In genomic region chr2:65667590-65668436, GRCm38 (mm10) we compare ENCODE assay signal across 8 mouse cellular contexts. TPM values are rescaled to one million over a fixed set of nuclear protein-coding genes. Genes with fewer than 3 reads are reported as not detected.
DNase-seq lines count a peak whose midpoint lies in the region; ATAC-seq and TF ChIP-seq lines count a peak whose summit lies in the region.

No protein-coding gene starts in this region.

- no peak overlapping the region for H3K27ac ChIP-seq in gastrocnemius, adult 2 months
- H3K27ac ChIP-seq in forebrain, embryonic 14.5 days (ENCODE audit: low read depth, low read length) = no peak overlapping the region
- H3K27ac ChIP-seq in liver, embryonic 14.5 days = no peak overlapping the region

- no peak for DNase-seq in gastrocnemius, adult 2 months
- no peak for DNase-seq in gastrocnemius, postnatal 4 days (ENCODE audit: low spot score in 2 of 2)
- DNase-seq in forebrain, embryonic 14.5 days (ENCODE audit: low spot score) = no peak
- DNase-seq in liver, embryonic 14.5 days (ENCODE audit: low read depth in 3 of 3, low spot score in 3 of 3) = no peak
- DNase-seq in spleen, postnatal 14 days (ENCODE audit: low spot score in 2 of 2) = no peak
- no peak for DNase-seq in natural killer cell, adult 2 months (ENCODE audit: low spot score in 2 of 2)
- DNase-seq in thymus, postnatal 25 days = no peak

- H3K9ac ChIP-seq in forebrain, embryonic 14.5 days (ENCODE audit: low read length) = peak overlapping the region; percentile 35; the same call in 1 of the 2 replicates
- no peak overlapping the region for H3K9ac ChIP-seq in liver, embryonic 14.5 days (replicated peaks)

- H3K27me3 ChIP-seq in C2C12 (ENCODE audit: control insufficient read depth, insufficient read depth, insufficient read length) = peaks cover 5% of the 10 kb centered on the region
- no peaks in the 10 kb centered on the region for H3K27me3 ChIP-seq in forebrain, embryonic 14.5 days (replicated peaks; ENCODE audit: control insufficient read depth, insufficient read depth, low read length)
- H3K27me3 ChIP-seq in liver, embryonic 14.5 days (ENCODE audit: control insufficient read depth, insufficient read depth, low read length) = no peaks in the 10 kb centered on the region

- no peaks in the 10 kb centered on the region for H3K9me3 ChIP-seq in forebrain, embryonic 14.5 days (replicated peaks; ENCODE audit: control insufficient read depth, low read length)
- no peaks in the 10 kb centered on the region for H3K9me3 ChIP-seq in liver, embryonic 14.5 days (ENCODE audit: control insufficient read depth, low read length)

- peak overlapping the region; percentile 46 for H3K4me2 ChIP-seq in forebrain, embryonic 14.5 days (ENCODE audit: low read length)
- H3K4me2 ChIP-seq in liver, embryonic 14.5 days (ENCODE audit: low read depth) = peak overlapping the region; percentile 47; the same call in 1 of the 2 replicates

- no peaks in the 10 kb centered on the region for H3K79me3 ChIP-seq in C2C12 (ENCODE audit: low read depth)

- TF ChIP-seq EP300 in liver, embryonic 14.5 days (IDR thresholded peaks at IDR 0.05; ENCODE audit: low read depth) = no peak

- H3K4me3 ChIP-seq in gastrocnemius, adult 2 months = peak overlapping the region; percentile 69
- no peak overlapping the region for H3K4me3 ChIP-seq in C2C12 (ENCODE audit: insufficient read depth, poor library complexity, severe bottlenecking)
- peak overlapping the region; percentile 32 for H3K4me3 ChIP-seq in forebrain, embryonic 14.5 days (ENCODE audit: low read depth, low read length)
- H3K4me3 ChIP-seq in liver, embryonic 14.5 days (ENCODE audit: insufficient read depth in 1 of 2, low read depth in 2 of 2, low read length in 2 of 2) = peak overlapping the region in 1 of 2 experiments; percentile 4; a peak in 1 of 4 replicates

- H3ac ChIP-seq in C2C12 (ENCODE audit: control insufficient read depth, insufficient read length, low read depth) = peak overlapping the region; percentile 18

- H3K36me3 ChIP-seq in C2C12 (ENCODE audit: control insufficient read depth, insufficient read depth) = no peaks in the 10 kb centered on the region
- H3K36me3 ChIP-seq in forebrain, embryonic 14.5 days (ENCODE audit: control insufficient read depth, insufficient read depth, low read length) = no peaks in the 10 kb centered on the region
- H3K36me3 ChIP-seq in liver, embryonic 14.5 days (replicated peaks; ENCODE audit: control insufficient read depth, insufficient read depth, low read depth) = no peaks in the 10 kb centered on the region

- intact Hi-C loops in gastrocnemius, adult 2 months (cut with DNase I) = loop anchor here (10.0 kb wide), 1 partner anchor 273 kb away; no protein-coding TSS in a partner anchor

- peak; percentile 61 for ATAC-seq in forebrain, embryonic 14.5 days
- no peak for ATAC-seq in liver, embryonic 14.5 days (ENCODE audit: insufficient read depth)

- peaks cover 4% of the 10 kb centered on the region; the same call in 1 of the 2 replicates for H3K4me1 ChIP-seq in forebrain, embryonic 14.5 days (ENCODE audit: control insufficient read depth, insufficient read depth, low read length)
- H3K4me1 ChIP-seq in liver, embryonic 14.5 days (replicated peaks; ENCODE audit: control insufficient read depth in 2 of 2, insufficient read depth in 2 of 2, low read length in 1 of 2) = no peaks in the 10 kb centered on the region

- WGBS in forebrain, embryonic 14.5 days = 49% methylated on average over 18 of the region's 18 CpGs
- WGBS in liver, embryonic 14.5 days (ENCODE audit: insufficient replicate concordance) = 44% methylated on average over 18 of the region's 18 CpGs

- no peaks in the 10 kb centered on the region for H3K79me2 ChIP-seq in C2C12 (ENCODE audit: control insufficient read depth, insufficient read depth)

- no peak for TF ChIP-seq CTCF in gastrocnemius, adult 2 months (IDR thresholded peaks at IDR 0.05)
- no peak for TF ChIP-seq CTCF in C2C12 (IDR thresholded peaks at IDR 0.05; ENCODE audit: control insufficient read depth, insufficient read depth, insufficient read length)
- TF ChIP-seq CTCF in liver, embryonic 14.5 days (IDR thresholded peaks at IDR 0.05; ENCODE audit: low read depth) = no peak

TF ChIP-seq in C2C12, 6 proteins besides CTCF, POLR2A, EP300 and RAD21:
- TF ChIP-seq MYOG (IDR thresholded peaks at IDR 0.05; ENCODE audit: control insufficient read depth, extremely low read depth, insufficient read length) (no peak), MYOD1 (IDR thresholded peaks at IDR 0.05; ENCODE audit: control insufficient read depth, insufficient read length, low read depth) (no peak)

RNA-seq across cellular contexts. Expression of gene Scn2a, which starts 47.2 kb away (rescaled TPM):
- under 1 TPM; 0.26 to 0.95 TPM for total RNA-seq in gastrocnemius, adult 2 months (2021)
- 1 to 10 TPM; 1.8 to 2.7 TPM for total RNA-seq in gastrocnemius, postnatal 4 days (2021)
- 0.34 TPM for polyA plus RNA-seq in C2C12 (2012; fragmentation: generic; extraction: Trizol)
- polyA plus RNA-seq in forebrain, embryonic 14.5 days (2014; fragmentation: Nextera tagmentation; extraction: Ambion mirVana) = 20.6 and 28.6 TPM in 2 replicates
- 0.03 and 0.08 TPM in 2 replicates for polyA plus RNA-seq in liver, embryonic 14.5 days (2012; rRNA removed)
- not detected in 2 replicates for polyA plus RNA-seq in liver, embryonic 14.5 days (2014; fragmentation: Nextera tagmentation; extraction: Ambion mirVana)

Comparison
In these comparisons a context has a peak if more than half of its experiments do, and no peak if none do; other contexts are left out.
1. RNA of gene Scn2a, which starts 47.2 kb away (polyA plus RNA-seq): 20.6 to 28.6 TPM in forebrain, embryonic 14.5 days; 0.34 TPM in C2C12 (single experiment) and 0.03 to 0.08 TPM in liver, embryonic 14.5 days; every median in the first group is over 10 times any median in the second.